Mouse (Mus musculus): Measurements from ENCODE around the gene Ube2ql1.

DNA sequence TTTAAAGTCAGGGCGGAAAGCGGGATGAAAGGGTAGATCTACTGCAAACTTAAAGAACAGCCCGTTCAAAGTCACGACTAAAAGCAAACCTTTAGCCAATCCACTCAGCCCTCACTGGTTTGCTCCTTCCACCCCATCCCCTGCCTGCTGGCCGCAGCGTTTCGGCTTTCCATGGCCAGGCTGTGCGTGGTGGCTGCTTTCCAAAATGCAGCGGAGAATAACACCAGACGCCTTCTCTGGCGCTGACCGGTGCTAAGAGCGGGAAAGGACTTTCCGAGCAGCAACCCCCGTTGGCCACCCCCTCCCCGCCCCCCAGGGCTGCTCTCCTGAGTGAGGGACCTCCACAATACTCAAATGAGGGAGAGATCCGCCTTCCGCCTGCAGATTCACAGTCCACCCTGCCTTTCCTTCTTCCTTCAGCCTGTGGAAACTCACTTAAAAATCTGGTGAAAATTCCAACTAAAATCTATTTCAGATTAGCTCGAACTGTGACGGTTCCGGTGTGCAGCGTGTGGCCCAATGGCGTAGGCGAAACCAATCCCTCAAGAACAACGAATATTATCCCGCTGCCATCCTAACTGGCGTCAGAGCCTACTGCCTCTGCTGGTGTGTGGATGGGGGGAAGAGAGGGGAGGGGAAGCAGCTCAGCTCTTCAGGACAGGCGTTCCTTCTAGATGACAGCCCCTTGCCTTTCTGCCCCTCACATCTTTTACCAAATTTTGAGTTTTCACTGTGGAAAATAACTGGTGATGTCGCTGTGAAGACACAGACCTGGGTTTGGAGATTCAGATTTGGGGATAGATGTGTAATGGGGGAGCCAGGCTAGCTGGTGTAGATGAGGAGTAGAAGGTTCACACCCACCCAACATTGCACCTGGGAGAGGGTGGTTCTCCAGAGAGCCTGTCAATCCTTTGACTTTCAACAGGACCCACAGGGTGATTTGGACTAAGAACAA lies 919 bp upstream of the Ube2ql1 start:
- TF ChIP-seq CTCF (IDR thresholded peaks at IDR 0.05; ENCODE audit: extremely low read depth, insufficient read depth, low read length): no peak
- peak; percentile 47 for TF ChIP-seq POLR2A (IDR thresholded peaks at IDR 0.05; ENCODE audit: extremely low read depth, insufficient read depth, low read length)
